Mouse (Mus musculus): ENCODE measurements at regions not wholly inside any gene's neighbourhood (a gene's known extent, or its start where the extent isn't known, plus 50 kb on each side); places are given as distances from the start of the nearest gene placed in this dataset.

DNA sequence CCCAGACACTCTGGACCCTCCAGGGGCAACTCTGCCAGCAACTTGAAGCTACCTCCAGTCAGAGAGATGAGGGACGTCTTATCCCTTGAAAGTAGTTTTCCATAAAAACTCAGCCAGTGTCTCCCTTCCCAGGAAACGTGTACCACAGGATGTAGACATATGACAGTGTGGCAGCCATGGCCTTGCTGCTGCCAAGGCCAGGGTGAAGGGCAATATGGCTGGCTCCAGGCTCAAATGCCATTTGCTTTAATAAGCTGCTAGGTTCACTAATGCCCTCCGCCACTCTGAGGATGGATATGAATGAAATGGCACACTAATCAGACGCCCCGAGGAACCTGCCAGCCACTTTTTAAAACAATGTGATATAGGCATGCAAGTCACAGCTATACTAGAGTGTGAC is 241.2 kb upstream of the Prox1 start:
- no peak for DNase-seq (ENCODE audit: low spot score in 2 of 2)

DNA sequence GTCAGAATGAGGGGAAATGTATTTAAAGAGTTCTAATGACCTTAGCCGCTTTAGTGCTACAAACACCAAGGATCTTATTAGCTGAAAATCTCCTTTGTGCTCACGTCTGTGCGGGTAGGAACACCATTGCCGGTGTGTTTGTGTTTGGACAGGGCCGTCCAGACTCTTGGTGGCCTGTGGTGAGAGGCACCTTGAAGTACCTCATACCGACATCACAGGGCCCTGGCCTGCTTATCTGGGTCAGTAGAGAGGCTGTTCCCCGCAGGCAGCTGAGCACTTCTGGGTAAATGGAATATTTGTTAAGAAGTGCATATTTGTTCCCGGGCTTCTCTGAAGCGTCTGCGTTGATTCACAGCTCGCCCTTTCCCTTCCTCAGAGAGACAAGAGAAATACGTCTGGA is 232.8 kb upstream of the Prox1 start:
- no peak for DNase-seq (ENCODE audit: low spot score in 2 of 2)

DNA sequence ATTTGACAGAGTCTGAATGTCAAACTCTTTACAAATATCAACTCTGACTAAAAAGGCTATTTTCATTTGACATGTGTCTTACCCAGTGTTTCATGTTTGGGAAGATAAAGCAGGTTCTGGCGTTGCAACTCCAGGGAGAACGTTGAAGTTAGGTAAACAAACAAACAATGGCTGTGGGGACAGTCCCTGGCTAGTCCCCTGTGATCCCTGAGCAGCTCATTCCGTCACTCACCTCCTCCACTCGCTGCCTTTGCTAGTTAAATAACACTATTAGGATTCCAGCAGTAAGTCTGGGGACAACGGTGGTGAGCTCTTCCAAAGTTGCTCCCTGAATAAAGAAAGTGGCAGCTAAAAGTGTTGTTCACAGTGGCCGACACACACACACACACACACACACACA is 227.8 kb upstream of the Prox1 start:
- DNase-seq (ENCODE audit: low spot score in 2 of 2), result no peak

DNA sequence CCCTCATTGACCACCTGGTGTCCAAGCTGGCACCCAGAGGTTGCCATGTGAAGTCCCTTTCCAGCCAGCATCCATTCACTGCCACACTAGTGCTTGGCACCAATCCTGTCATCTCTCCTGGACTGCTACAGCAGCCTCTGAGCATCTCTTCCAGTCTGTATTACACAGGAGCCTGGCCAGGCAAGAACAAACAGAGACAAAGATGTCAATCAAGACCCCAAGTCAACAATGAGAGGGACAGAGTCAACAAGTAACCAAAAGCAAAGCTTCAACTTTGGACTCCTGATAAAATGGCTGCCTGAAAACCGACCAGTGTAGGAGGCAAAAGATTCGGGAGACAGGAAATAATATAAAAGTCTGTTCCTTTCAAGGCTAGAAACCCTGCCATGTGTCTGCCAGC is 227.3 kb upstream of the Prox1 start:
- no peak for DNase-seq (ENCODE audit: low spot score in 2 of 2)

DNA sequence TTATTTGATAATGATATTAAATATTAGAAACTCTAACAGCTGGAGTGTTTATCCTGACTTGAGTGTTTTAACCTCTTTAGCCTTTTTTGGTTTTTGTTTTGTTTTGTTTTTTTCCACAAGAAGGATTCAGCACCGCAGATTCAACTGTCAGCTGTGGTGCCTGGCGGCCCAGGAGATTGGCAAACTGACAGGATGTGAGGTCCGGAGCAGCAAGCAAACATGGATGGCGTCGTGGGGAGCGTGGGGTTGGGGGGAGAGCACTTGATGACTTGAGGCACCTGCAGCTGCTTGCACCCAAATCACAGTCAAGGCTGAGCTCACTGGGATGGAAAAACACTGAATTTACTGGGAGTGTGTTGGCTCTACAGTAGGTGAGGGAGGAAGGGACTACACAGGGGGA is 222.5 kb upstream of the Prox1 start:
- no peak for DNase-seq (ENCODE audit: low spot score in 2 of 2)

DNA sequence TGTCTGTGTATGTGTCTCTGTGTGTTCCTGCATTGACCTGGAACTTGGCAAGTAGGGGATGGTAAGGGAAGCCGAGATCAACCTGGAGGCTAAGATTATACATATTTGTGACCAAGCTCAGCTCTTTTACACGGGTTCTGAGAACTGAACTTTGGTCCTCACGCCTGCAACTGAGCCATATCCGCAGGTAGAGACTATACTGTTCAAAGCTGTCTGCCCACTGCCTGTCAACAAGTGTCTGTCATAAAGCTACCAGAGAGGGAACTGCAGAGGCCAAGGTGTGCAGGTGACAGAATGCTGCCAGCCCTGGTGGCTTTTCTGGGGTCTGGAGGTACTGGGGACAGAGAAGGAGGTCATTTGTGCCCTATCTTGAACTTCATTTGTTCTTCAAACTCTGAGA is 218.3 kb upstream of the Prox1 start:
- DNase-seq (ENCODE audit: low spot score in 2 of 2), result no peak

DNA sequence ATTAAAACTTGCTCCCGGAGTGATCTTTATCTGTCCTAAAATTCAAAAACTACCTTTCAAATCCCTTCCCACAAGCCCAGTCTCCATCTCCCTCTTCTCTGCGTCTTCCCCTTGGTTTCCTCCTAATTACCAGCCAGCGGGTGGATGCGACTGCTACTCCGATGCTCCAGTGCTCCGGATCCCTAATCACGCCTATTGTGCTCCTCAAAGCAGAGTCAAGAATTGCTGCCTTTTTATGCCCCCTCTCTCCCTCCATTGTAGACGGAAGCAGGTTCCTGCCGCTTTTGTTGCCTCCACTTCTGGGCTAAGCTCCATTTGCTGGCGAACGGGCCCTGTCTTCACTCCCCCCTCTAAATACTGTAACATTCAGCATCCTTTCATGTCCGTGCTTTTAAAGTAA is 214.0 kb upstream of the Prox1 start:
- DNase-seq (ENCODE audit: low spot score in 2 of 2), result no peak

DNA sequence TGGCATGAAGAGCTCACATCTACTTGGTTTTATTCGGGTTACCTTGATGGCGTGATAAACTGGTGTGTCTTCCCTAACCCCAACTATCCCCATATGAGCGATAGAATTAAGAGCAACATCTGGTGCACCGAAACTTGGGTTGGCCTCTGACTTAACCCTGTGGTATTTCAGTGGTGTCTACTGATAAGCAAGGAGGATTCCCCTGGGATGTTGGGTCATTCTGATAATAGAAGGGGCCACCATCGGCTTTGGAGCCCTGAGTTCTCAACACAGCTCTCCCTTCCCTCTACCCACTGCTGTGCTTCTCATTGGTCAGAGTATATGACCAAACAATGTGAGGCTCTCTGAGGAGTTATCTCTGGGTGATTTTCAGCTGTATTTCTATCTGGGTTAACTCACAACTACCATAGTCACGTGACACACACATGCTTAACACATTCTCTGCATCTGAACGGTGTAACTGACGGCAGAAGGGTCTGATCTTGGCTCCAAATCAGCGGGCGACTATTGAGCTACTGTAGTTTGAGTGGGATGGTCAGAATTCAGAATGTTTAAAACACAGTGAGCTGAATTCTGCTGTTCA is 212.8 kb upstream of the Prox1 start:
- no peak for DNase-seq (ENCODE audit: low spot score in 2 of 2)

DNA sequence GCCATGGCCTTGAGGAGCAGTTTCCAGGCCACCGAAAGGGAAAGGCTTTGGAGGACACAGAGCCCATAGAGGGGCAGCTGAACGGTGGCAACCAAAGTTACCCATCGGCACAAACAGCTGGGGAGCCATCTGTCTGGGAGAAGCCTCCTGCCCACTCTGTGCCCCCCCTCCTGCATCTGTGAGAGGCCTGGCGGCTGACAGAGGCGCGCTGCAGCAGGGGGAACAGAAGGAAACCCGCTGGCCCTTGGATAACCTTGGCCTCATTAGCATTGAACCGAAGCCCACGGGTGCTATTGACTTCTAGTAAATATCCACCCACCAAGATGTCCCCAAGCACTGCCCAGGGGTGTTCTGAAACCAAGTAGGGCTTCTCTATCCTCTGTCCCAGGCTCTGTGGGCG is 209.6 kb upstream of the Prox1 start:
- no peak for DNase-seq (ENCODE audit: low spot score in 2 of 2)

DNA sequence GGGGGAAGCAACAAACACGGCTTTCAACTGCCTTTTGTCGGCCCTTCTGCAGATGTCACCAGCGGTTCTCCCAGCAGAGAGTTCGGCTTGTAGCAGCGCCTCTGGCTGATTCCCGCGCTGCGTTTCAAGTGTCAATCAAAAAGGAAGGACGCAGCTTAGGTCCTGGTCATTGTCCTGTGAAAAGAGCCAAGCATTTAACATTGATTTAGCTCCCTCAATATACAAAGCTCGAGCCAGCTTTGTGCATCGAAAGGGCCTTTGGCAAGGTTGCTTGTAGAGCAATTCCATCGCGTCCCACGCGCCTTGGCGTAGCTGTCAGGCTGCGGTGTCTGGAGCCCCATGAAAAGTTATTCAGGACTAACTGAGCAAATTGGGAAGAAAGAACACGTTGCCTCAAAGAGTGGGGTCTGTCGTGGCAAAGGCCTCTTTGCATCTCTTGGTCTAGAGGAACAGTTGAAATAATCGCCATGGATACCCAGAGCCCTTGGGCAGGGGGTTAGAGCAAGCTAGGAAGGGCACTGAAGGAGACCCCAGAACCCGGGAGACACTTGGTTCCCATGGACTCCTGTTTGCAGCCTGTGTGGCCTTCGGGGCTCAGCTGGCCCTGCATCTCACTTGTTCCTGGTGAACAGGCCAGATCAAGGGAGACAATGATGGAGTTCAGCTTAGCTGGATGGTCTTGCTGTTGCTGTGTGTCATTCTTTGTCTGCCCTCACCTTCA is 204.8 kb upstream of the Prox1 start:
- no peak for DNase-seq (ENCODE audit: low spot score in 2 of 2)

DNA sequence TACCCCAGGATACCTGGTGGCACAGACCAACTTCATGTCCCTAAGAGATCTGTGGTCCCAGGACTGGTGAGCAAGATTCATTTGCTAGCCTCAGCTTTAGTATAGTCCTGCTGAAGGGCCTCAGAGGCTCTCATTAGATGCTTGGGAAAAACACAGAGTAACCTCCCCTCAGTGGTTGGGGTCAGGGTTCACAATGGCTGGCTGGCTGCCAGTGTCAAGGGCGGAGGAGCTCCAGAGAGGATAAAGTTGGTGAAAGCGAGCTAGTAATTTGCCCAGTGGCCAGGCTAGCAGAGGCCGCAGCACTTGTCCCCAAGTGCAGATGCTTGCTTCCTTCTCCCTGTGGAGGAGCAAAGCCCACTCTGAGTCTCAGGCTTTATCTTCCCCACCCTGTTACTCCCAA is 203.8 kb upstream of the Prox1 start:
- no peak for DNase-seq (ENCODE audit: low spot score in 2 of 2)

DNA sequence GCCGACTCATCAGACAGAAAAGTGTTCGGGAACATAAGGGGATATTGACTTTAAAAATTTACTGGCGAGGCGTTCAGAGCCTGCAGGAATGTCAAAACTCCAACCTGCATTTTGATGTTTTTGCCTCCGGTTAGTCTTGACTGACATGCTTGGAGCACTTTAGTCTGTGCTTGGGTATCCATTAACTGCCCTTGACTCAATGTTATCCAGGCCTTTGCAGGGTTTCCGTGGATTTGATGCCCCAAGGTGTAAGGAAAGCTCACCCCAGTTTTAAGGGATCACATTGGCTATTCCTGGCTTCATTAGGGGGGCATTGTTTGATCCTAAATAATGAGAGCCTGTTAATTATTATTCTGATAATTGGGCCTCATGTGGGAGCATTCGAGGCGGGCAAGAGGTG is 196.1 kb upstream of the Prox1 start:
- no peak for DNase-seq (ENCODE audit: low spot score in 2 of 2)

DNA sequence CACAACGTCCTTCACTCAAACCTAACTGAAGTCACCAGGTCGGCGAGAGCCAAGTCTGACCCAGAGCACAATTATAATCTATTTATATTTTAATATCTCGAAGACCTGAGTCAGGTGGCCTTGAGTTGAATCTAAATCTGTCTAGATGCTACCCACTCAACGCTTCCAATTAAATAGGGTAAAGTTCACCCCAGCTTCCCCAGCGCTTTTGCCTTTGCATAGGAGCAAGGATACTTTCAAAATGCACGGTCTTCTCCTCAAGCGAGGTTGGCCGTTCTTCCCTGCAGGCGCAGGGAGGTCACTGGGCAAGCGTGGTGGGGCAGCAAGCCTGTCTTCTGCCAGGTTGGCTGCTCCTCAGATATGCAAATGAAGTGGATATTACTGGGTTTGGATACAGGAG is 194.6 kb upstream of the Prox1 start:
- no peak for DNase-seq (ENCODE audit: low spot score in 2 of 2)

DNA sequence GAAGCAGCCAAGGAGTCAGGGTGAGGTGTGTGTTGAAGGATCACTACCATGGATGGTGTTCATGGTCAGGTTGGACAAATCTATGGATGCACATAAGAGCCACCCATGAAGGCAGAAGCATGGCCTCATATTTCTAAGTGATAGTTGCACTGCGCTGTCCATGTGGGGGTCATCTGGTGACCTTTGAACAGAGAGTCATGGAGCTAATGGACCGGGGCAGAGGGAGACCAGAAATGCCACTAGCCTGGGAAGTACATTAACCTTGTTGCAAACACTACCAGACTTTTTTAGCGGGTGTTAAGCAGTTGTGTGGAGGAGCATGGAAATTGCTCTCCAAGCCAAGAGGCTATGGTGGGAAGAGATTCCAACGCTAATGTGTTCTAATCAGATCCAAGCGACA is 190.1 kb upstream of the Prox1 start:
- no peak for DNase-seq (ENCODE audit: low spot score in 2 of 2)

DNA sequence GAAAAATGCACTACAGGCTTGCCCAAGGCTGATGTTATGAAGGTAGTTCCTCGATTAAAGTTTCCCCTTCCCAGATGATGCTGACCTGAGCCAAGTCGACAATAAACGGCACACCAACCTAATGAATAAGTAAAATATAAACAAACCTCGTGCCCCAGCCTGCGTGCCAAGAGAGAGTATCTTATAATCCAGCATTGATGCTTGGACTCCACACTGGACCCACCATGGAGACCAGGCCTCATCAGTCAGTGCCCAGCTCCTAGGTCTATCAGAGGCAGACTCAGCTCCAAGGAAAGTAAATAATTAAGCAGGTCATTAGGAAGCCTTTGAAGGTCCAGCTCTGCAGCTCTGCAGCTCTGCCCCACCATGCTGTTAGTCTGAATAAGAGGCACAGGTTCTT is 187.3 kb upstream of the Prox1 start:
- no peak for DNase-seq (ENCODE audit: low spot score in 2 of 2)

DNA sequence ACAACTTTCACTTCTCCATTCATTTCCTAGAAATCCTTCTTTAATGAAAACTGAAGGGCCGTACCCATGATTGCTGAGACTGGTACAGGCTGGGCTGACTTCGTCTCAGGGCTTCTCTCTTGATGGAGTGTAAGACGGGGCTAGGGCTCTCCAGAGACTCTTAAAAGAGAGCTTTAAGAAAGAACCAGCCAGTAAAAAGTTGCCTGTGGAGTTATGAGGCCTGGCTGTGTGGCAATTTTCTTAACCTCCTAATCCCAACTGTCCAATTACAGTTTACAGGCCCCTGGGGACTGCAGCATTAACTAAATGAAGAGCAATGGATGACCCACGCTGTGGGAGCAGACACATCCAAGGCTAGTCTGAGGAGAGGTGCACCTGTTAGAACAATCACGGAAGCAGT is 177.1 kb upstream of the Prox1 start:
- DNase-seq (ENCODE audit: low spot score in 2 of 2), result no peak

DNA sequence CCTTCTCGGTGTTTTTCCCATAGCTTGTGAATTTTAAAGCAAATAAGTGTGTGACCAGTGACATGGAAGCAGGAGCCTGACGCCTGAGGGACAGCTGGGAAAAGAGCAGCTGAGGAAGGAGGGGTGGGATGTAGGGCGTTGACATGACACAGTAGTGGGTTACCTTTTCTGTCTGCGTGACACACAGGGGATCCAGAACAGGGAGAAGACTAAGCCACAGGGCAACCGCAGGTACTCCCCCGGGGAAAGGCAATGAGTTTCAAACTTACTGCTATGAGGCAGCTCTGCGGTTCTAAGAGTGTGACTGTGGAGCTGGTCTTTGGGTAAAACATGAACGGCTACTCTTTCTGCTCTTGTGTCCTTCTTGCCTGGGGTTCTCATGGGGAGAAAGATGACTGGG is 170.2 kb upstream of the Prox1 start:
- DNase-seq (ENCODE audit: low spot score in 2 of 2), result no peak

DNA sequence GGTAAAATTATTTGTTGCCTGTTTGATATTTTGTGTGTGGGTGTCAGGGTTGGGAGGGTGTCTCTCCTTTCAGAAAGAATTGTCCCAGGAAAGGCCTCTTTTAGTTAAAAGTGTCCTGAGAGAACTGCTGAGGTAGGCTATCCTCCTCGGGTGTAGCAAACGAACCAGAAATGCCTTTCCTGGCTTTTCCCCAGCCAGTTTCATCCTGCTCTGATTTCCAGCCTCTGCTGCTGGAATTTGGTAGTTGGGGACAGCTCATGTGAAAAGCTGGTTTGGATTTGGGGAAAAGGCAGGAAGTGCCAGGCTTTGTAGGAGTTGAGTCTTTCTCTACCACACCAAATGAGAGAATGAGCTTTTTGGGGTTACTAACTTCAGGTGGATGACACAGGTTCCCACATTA is 164.0 kb upstream of the Prox1 start:
- DNase-seq (ENCODE audit: low spot score in 2 of 2), result no peak

DNA sequence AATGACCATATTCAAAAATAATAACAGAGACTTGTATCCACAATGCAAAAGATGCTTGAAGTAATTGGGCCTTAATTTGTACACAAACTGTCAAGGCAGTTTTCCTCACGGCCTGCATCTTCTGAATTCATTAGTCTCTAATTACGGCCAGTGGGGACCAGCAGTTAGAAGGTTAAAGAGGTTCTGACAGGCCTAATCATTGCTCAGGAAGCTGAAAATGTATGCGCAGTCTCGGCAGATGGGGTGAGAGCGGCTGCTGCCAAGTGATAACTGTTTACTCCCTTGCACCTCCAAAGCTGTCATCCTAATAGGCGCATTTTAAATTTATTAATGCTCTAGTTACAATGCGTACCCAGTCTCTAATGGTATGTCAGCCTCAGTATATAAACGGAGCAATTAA is 163.5 kb upstream of the Prox1 start:
- no peak for DNase-seq (ENCODE audit: low spot score in 2 of 2)

DNA sequence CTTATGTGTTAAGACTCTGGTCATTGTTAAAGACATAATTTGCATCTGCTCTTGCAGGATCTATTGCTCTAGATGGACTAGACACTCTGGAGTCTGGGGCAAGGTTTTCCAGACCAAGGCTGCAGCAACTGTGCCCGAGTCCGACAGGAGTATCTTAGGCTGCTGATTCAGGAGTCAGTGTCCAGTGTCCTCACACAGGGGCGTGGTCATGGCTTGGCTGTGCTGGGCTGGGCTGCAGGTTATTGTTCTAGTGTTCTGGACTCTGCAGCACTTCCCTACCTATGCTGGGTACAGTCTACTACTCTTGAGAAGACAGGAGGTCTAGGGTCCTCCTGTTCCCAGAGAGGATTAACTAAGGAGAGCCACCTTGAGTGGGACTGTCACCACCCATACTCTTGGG is 161.5 kb upstream of the Prox1 start:
- DNase-seq (ENCODE audit: low spot score in 2 of 2), result no peak

DNA sequence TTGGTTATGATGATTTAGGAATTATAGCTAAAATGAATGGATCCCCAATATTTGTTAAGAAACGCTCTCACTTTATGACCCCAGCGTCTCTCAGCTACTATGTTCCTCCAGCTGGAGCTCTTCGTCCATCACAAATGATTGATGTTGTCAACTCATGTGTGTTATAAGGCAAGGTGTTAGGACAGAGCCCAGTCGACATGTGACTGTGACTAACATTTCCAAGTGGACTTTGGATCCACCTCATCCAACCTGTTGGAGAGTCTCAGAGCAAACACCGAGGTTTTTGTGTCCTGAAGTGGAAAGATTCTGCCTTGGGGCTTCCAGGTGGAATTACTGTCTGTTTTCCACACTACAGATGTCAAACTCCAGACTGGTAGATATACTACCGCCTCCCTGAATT is 154.0 kb upstream of the Prox1 start:
- no peak for DNase-seq (ENCODE audit: low spot score in 2 of 2)

DNA sequence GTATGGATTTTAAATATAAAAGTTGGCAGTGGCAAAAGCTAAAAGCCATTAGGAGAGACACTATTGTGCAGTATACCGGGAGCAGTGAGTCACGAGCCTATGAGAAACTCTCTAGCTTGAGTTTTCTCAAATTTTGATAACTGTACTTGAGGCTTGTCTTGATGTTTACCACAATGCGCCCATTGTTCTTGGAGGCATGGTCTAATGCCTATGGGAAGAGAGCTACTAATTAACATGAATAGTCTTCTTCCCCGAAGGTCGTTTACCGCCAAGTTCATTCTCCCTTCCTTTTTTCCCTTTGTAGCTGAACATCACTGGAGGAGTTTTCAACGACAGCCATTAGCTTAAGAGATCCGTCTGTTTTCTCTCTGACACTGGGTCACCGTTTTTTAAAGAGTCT is 153.2 kb upstream of the Prox1 start:
- no peak for DNase-seq (ENCODE audit: low spot score in 2 of 2)

DNA sequence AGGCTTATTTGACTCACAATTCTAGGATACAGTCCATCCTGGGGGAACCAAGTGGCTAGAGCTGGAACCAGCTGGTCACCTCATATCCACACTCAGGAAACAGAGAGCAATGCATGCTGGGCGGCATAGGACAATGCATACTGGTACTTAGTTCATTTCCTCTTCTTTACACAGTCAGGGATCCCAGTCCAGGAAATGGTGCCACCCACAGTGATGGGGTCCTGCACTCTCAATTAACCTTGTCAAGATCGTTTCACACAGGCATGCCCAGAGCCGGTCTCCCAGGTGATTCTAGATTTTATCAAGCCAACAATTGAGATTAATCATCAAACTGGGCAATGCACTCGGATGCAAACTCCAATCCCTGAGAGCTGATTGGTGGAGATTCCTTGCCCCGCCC is 145.7 kb upstream of the Prox1 start:
- DNase-seq (ENCODE audit: low spot score in 2 of 2), result no peak

DNA sequence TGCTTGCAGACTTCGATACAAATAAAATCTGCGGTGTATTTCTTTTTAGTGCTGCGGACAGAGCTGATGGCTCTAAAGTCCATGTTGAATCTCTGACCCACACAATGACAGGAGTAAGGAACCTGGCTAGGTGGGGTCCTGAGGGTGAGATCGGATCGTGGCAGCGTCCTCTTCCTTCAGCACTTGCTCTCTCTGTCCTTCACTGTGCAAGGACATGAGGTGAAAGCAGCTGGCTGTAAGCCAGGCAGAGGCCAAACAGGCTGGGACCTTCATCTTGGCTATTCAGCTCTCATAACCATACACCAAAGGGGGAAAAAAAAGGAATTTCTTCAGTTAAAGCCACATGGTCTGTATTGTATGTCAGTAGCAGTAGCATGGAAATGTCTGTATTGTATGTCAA is 139.3 kb upstream of the Prox1 start:
- DNase-seq (ENCODE audit: low spot score in 2 of 2), result no peak
